Mouse (Mus musculus) stomach, embryonic 15.5 days (tissue): Measurements from ENCODE around the gene Gm42878. TPM values are rescaled to one million over a fixed set of nuclear protein-coding genes. Genes with fewer than 3 reads are reported as not detected.

Source experiments
- ATAC-seq: fragments of 200-750 bp; cut with Nextera tagmentation; 2 replicates; pipeline ENCODE4 v1.8.0; 2017; ENCODE audit warnings: low read depth, moderate number of reproducible peaks, moderate TSS enrichment; ENCODE audit not compliant: insufficient read depth, low FRiP score
- H3K27ac ChIP-seq: fragments of 300-500 bp; sonication (generic); 2 replicates; pipeline ENCODE4 v1.5.1; 2015; ENCODE audit warnings: mild to moderate bottlenecking, inconsistent platforms
- H3K27me3 ChIP-seq: fragments of 300-500 bp; sonication (generic); replicated peaks from 2 replicates; pipeline ENCODE4 v1.6.1; 2015; ENCODE audit warnings: inconsistent platforms
- H3K36me3 ChIP-seq: fragments of 300-500 bp; sonication (generic); 2 replicates; pipeline ENCODE4 v1.6.1; 2015; ENCODE audit warnings: inconsistent platforms
- H3K4me1 ChIP-seq: fragments of 300-500 bp; sonication (generic); 2 replicates; pipeline ENCODE4 v1.6.1; 2015; ENCODE audit warnings: inconsistent platforms
- H3K4me2 ChIP-seq: fragments of 300-500 bp; sonication (generic); 2 replicates; pipeline ENCODE4 v1.6.1; 2015; ENCODE audit warnings: mild to moderate bottlenecking, inconsistent platforms
- H3K4me3 ChIP-seq: fragments of 300-500 bp; sonication (generic); replicated peaks from 2 replicates; pipeline ENCODE4 v1.5.1; 2015; ENCODE audit warnings: inconsistent platforms
- H3K9ac ChIP-seq: fragments of 300-500 bp; sonication (generic); 2 replicates; pipeline ENCODE4 v1.6.1; 2015; ENCODE audit warnings: inconsistent platforms
- H3K9me3 ChIP-seq: fragments of 300-500 bp; sonication (generic); 2 replicates; pipeline ENCODE4 v1.6.1; 2016; ENCODE audit warnings: inconsistent platforms
- WGBS: fragments of 180-500 bp; shearing (Covaris S2); methylation state at CpG from one replicate; pipeline ENCODE4 v1.1.7; 2015; 5-methylcytosine and 5-hydroxymethylcytosine counted together
- polyA plus RNA-seq: library from polyadenylated mRNA; unstranded; fragments of >200 nt; fragmentation: Nextera tagmentation; extraction: Ambion mirVana; gene quantifications from 2 replicates; pipeline ENCODE4 v1.2.1, GENCODE M21; 2015

Gm42878 gene
- polyA plus RNA-seq, 1 experiment from 2014 or later = not detected

- Histone ChIP-seq H3K4me3 (no peak overlapping the region), H3K4me1 (peaks cover 9% of the 10 kb centered on the region), H3K9me3 (no peaks in the 10 kb centered on the region), H3K27ac (no peak overlapping the region), H3K4me2 (no peak overlapping the region), H3K9ac (no peak overlapping the region), H3K27me3 (no peaks in the 10 kb centered on the region), H3K36me3 (peaks cover 4% of the 10 kb centered on the region; the same call in 1 of the 2 replicates)
- 91% methylated on average over 10 of the region's 10 CpGs for WGBS
- no peak for ATAC-seq
Measured at GRCm38 (mm10) chr5:121585005-121585404, 39.7 kb upstream of the Gm42878 start.

GRCm38 (mm10) chr5:121583765-121584501, 38.7 kb upstream of the Gm42878 start:
- Histone ChIP-seq H3K36me3 (peaks cover 14% of the 10 kb centered on the region; the same call in 1 of the 2 replicates), H3K9me3 (no peaks in the 10 kb centered on the region), H3K27me3 (no peaks in the 10 kb centered on the region), H3K27ac (peak overlapping the region; percentile 48), H3K4me3 (no peak overlapping the region), H3K4me1 (peaks cover 9% of the 10 kb centered on the region), H3K4me2 (0 out of 2 replicates have a peak overlapping the region, but pooled peaks have one; percentile 16), H3K9ac (no peak overlapping the region)
- ATAC-seq = peak; percentile 77
- 49% methylated on average over 12 of the region's 12 CpGs for WGBS

DNA sequence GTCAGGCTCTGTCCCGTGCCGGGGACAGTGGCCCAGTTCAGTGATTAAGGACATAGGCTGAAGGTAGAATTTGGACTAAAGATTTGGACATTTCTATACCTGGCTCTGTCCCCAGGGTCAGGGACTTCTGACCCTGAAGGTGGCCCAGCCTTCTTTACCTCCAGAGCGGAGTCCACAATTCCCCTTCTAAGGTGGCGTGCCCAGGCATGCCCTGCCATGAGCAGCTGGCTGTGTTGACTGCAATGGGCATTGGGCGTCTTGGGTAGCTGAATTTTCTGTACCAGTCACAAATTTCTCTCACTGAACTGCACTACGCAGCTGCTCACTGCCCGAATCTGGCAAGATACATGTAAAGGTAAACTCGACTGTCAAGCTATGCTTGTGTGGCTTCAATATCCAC, 36.7 kb upstream of the Gm42878 start:
- WGBS = 87% methylated on average over 8 of the region's 8 CpGs
- Histone ChIP-seq H3K27me3 (no peaks in the 10 kb centered on the region), H3K4me2 (no peak overlapping the region), H3K27ac (no peak overlapping the region), H3K4me3 (no peak overlapping the region), H3K9me3 (no peaks in the 10 kb centered on the region), H3K9ac (no peak overlapping the region), H3K4me1 (peaks cover 9% of the 10 kb centered on the region), H3K36me3 (peaks cover 14% of the 10 kb centered on the region; the same call in 1 of the 2 replicates)
- no peak for ATAC-seq

- Histone ChIP-seq H3K4me2 (no peak overlapping the region), H3K4me1 (no peaks in the 10 kb centered on the region), H3K9me3 (no peaks in the 10 kb centered on the region), H3K9ac (no peak overlapping the region), H3K4me3 (no peak overlapping the region), H3K27me3 (no peaks in the 10 kb centered on the region), H3K27ac (no peak overlapping the region), H3K36me3 (peaks cover 21% of the 10 kb centered on the region; the same call in 1 of the 2 replicates)
- 83% methylated on average over 11 of the region's 11 CpGs for WGBS
- ATAC-seq = no peak
Measured at GRCm38 (mm10) chr5:121576927-121577488, 31.7 kb upstream of the Gm42878 start.

- H3K9ac ChIP-seq = no peak overlapping the region
- H3K4me1 ChIP-seq = no peaks in the 10 kb centered on the region
- 94% methylated on average over 11 of the region's 11 CpGs for WGBS
- no peak overlapping the region for H3K27ac ChIP-seq
- H3K27me3 ChIP-seq = no peaks in the 10 kb centered on the region
- H3K9me3 ChIP-seq = no peaks in the 10 kb centered on the region
- H3K36me3 ChIP-seq = peaks cover 21% of the 10 kb centered on the region; the same call in 1 of the 2 replicates
- no peak for ATAC-seq
- no peak overlapping the region for H3K4me2 ChIP-seq
- no peak overlapping the region for H3K4me3 ChIP-seq
Measured at GRCm38 (mm10) chr5:121575867-121576266, 30.6 kb upstream of the Gm42878 start.

- no peak overlapping the region for H3K4me2 ChIP-seq
- H3K36me3 ChIP-seq = peaks cover 11% of the 10 kb centered on the region; the same call in 1 of the 2 replicates
- ATAC-seq = no peak
- no peak overlapping the region for H3K27ac ChIP-seq
- no peak overlapping the region for H3K9ac ChIP-seq
- no peaks in the 10 kb centered on the region for H3K27me3 ChIP-seq
- 84% methylated on average over 13 of the region's 13 CpGs for WGBS
- H3K9me3 ChIP-seq = no peaks in the 10 kb centered on the region
- no peak overlapping the region for H3K4me3 ChIP-seq
- H3K4me1 ChIP-seq = no peaks in the 10 kb centered on the region
Measured at GRCm38 (mm10) chr5:121574145-121574544, 28.9 kb upstream of the Gm42878 start.

GRCm38 (mm10) chr5:121570787-121571186, 25.5 kb upstream of the Gm42878 start:
- Histone ChIP-seq H3K27me3 (no peaks in the 10 kb centered on the region), H3K27ac (no peak overlapping the region), H3K9ac (no peak overlapping the region), H3K4me3 (no peak overlapping the region), H3K9me3 (no peaks in the 10 kb centered on the region), H3K36me3 (peaks cover 9% of the 10 kb centered on the region; the same call in 1 of the 2 replicates), H3K4me1 (no peaks in the 10 kb centered on the region), H3K4me2 (no peak overlapping the region)
- 75% methylated on average over 1 of the region's 1 CpGs for WGBS
- ATAC-seq = no peak

- H3K9me3 ChIP-seq = no peaks in the 10 kb centered on the region
- no peak for ATAC-seq
- no peaks in the 10 kb centered on the region for H3K4me1 ChIP-seq
- no peak overlapping the region for H3K27ac ChIP-seq
- no peak overlapping the region for H3K9ac ChIP-seq
- H3K27me3 ChIP-seq = no peaks in the 10 kb centered on the region
- whole genome bisulfite sequencing = 73% methylated on average over 9 of the region's 9 CpGs
- H3K4me3 ChIP-seq = no peak overlapping the region
- H3K36me3 ChIP-seq = peaks cover 4% of the 10 kb centered on the region; the same call in 1 of the 2 replicates
- H3K4me2 ChIP-seq = no peak overlapping the region
Measured at GRCm38 (mm10) chr5:121569881-121570420, 24.7 kb upstream of the Gm42878 start.

DNA sequence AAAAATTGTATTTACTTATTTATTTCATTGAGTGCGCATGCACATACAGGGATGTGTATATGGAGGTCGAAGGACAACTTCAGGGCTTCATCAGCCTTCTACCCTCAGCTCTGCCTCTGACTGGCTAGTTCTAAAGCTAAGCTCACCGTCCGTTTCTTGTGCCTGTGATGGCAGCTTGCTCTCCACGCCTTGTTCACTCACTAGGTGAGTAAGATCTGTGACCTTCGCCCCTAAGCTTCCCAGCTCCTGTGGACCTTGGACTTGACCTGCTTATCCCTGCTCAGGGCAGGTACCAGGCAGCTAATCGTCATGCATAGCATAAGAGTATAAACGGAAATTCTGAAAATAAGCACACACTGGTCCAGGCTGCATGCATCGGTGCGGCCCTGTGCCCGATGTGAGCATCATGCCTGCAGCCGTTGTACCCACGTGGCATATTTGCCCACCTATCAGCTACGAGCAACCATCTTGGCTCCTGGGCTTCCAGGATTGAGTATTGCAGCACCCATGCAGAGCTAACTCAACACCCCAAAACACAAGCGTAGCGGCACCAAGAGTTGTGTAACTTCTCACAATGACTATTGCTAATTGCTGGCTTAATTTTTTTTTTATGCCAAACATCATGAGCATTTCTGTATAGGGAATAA, 20.9 kb upstream of the Gm42878 start:
- peaks cover 3% of the 10 kb centered on the region; the same call in 1 of the 2 replicates for H3K36me3 ChIP-seq
- H3K4me2 ChIP-seq = no peak overlapping the region
- no peaks in the 10 kb centered on the region for H3K9me3 ChIP-seq
- H3K27ac ChIP-seq = no peak overlapping the region
- ATAC-seq = no peak
- 82% methylated on average over 16 of the region's 16 CpGs for WGBS
- H3K4me1 ChIP-seq = 0 out of 2 replicates have a peak, but pooled peaks cover 3% of the 10 kb centered on the region
- H3K9ac ChIP-seq = no peak overlapping the region
- no peaks in the 10 kb centered on the region for H3K27me3 ChIP-seq
- H3K4me3 ChIP-seq = no peak overlapping the region

- no peaks in the 10 kb centered on the region; the same call in 1 of the 2 replicates for H3K36me3 ChIP-seq
- H3K4me3 ChIP-seq = peak overlapping the region; percentile 25
- no peaks in the 10 kb centered on the region for H3K27me3 ChIP-seq
- H3K4me1 ChIP-seq = 0 out of 2 replicates have a peak, but pooled peaks cover 3% of the 10 kb centered on the region
- H3K9me3 ChIP-seq = no peaks in the 10 kb centered on the region
- WGBS = 10% methylated on average over 11 of the region's 11 CpGs
- H3K27ac ChIP-seq = no peak overlapping the region
- ATAC-seq = peak; percentile 38; the same call in 1 of the 2 replicates
- H3K9ac ChIP-seq = no peak overlapping the region
- peak overlapping the region; percentile 47 for H3K4me2 ChIP-seq
Measured at GRCm38 (mm10) chr5:121564468-121564895, 19.2 kb upstream of the Gm42878 start.

- no peak overlapping the region for H3K27ac ChIP-seq
- H3K36me3 ChIP-seq = no peaks in the 10 kb centered on the region
- no peaks in the 10 kb centered on the region for H3K27me3 ChIP-seq
- H3K9ac ChIP-seq = no peak overlapping the region
- H3K9me3 ChIP-seq = no peaks in the 10 kb centered on the region
- H3K4me3 ChIP-seq = no peak overlapping the region
- H3K4me1 ChIP-seq = 0 out of 2 replicates have a peak, but pooled peaks cover 3% of the 10 kb centered on the region
- ATAC-seq = no peak
- WGBS = 80% methylated on average over 3 of the region's 3 CpGs
- H3K4me2 ChIP-seq = no peak overlapping the region
Measured at GRCm38 (mm10) chr5:121562436-121562835, 17.2 kb upstream of the Gm42878 start.
